Mouse (Mus musculus): ENCODE data around the gene Pink1. TPM values are rescaled to one million over a fixed set of nuclear protein-coding genes. Genes with fewer than 3 reads are reported as not detected.

Gene Pink1
- total and polyA plus RNA-seq, 2 experiments from 2014 or later = 159 to 330 TPM

- Histone ChIP-seq H3K9me3 (replicated peaks; ENCODE audit: control insufficient read depth, low read length) (no peaks in the 10 kb centered on the region), H3K4me2 (ENCODE audit: low read depth, low read length) (no peak overlapping the region), H3K9ac (replicated peaks; ENCODE audit: low read depth, low read length) (no peak overlapping the region), H3K27me3 (ENCODE audit: control insufficient read depth, insufficient read depth, low read length) (no peaks in the 10 kb centered on the region), H3K4me1 (ENCODE audit: control insufficient read depth, insufficient read depth) (no peaks in the 10 kb centered on the region), H3K36me3 (replicated peaks; ENCODE audit: control insufficient read depth, insufficient read depth, low read length) (peaks cover 85% of the 10 kb centered on the region), H3K4me3 (ENCODE audit: low read depth, low read length) (no peak overlapping the region), H3K27ac (ENCODE audit: low read depth) (no peak overlapping the region)
- ATAC-seq (ENCODE audit: insufficient read depth, low read depth) (peak; percentile 61; the same call in 1 of the 2 replicates), DNase-seq (ENCODE audit: low spot score) (no peak)
- 36% methylated on average over 8 of the region's 8 CpGs for WGBS
- TF ChIP-seq EP300 (IDR thresholded peaks at IDR 0.05; ENCODE audit: low read depth) = no peak
- peak; percentile 76 for TF ChIP-seq CTCF (IDR thresholded peaks at IDR 0.05; ENCODE audit: low read depth)
Observed at GRCm38 (mm10) chr4:138311595-138311994, 14.5 kb downstream of the Pink1 start.

- TF ChIP-seq CTCF (IDR thresholded peaks at IDR 0.05; ENCODE audit: low read depth) = no peak
- TF ChIP-seq EP300 (IDR thresholded peaks at IDR 0.05; ENCODE audit: low read depth) = no peak
- H3K36me3 ChIP-seq (replicated peaks; ENCODE audit: control insufficient read depth, insufficient read depth, low read length) = peaks cover 76% of the 10 kb centered on the region
- H3K4me2 ChIP-seq (ENCODE audit: low read depth, low read length) = no peak overlapping the region
- H3K27ac ChIP-seq (ENCODE audit: low read depth) = no peak overlapping the region
- ATAC-seq (ENCODE audit: insufficient read depth, low read depth) (no peak), DNase-seq (ENCODE audit: low spot score) (no peak)
- no peaks in the 10 kb centered on the region for H3K27me3 ChIP-seq (ENCODE audit: control insufficient read depth, insufficient read depth, low read length)
- 87% methylated on average over 19 of the region's 19 CpGs for WGBS
- H3K4me1 ChIP-seq (ENCODE audit: control insufficient read depth, insufficient read depth) = peaks cover 4% of the 10 kb centered on the region; the same call in 1 of the 2 replicates
- no peak overlapping the region for H3K4me3 ChIP-seq (ENCODE audit: low read depth, low read length)
- no peak overlapping the region for H3K9ac ChIP-seq (replicated peaks; ENCODE audit: low read depth, low read length)
- no peaks in the 10 kb centered on the region for H3K9me3 ChIP-seq (replicated peaks; ENCODE audit: control insufficient read depth, low read length)
Observed at GRCm38 (mm10) chr4:138310311-138310910, 15.7 kb downstream of the Pink1 start.

- Histone ChIP-seq H3K36me3 (replicated peaks; ENCODE audit: control insufficient read depth, insufficient read depth, low read length) (peaks cover 49% of the 10 kb centered on the region), H3K4me3 (ENCODE audit: low read depth, low read length) (no peak overlapping the region), H3K9me3 (replicated peaks; ENCODE audit: control insufficient read depth, low read length) (no peaks in the 10 kb centered on the region), H3K27me3 (ENCODE audit: control insufficient read depth, insufficient read depth, low read length) (no peaks in the 10 kb centered on the region), H3K27ac (ENCODE audit: low read depth) (no peak overlapping the region), H3K9ac (replicated peaks; ENCODE audit: low read depth, low read length) (no peak overlapping the region), H3K4me1 (ENCODE audit: control insufficient read depth, insufficient read depth) (peaks cover 15% of the 10 kb centered on the region), H3K4me2 (ENCODE audit: low read depth, low read length) (no peak overlapping the region)
- 83% methylated on average over 12 of the region's 12 CpGs for WGBS
- ATAC-seq (ENCODE audit: insufficient read depth, low read depth) (no peak), DNase-seq (ENCODE audit: low spot score) (no peak)
- TF ChIP-seq CTCF (IDR thresholded peaks at IDR 0.05; ENCODE audit: low read depth) = no peak
- TF ChIP-seq EP300 (IDR thresholded peaks at IDR 0.05; ENCODE audit: low read depth) = no peak
Observed at GRCm38 (mm10) chr4:138307739-138308138, 18.4 kb downstream of the Pink1 start.

- TF ChIP-seq EP300 (IDR thresholded peaks at IDR 0.05; ENCODE audit: low read depth) (no peak), CTCF (IDR thresholded peaks at IDR 0.05; ENCODE audit: low read depth) (no peak)
- no peak overlapping the region for H3K4me3 ChIP-seq (ENCODE audit: low read depth, low read length)
- DNase-seq (ENCODE audit: low spot score) (no peak), ATAC-seq (ENCODE audit: insufficient read depth, low read depth) (no peak)
- H3K27ac ChIP-seq (ENCODE audit: low read depth) = no peak overlapping the region
- H3K4me2 ChIP-seq (ENCODE audit: low read depth, low read length) = no peak overlapping the region
- WGBS = 87% methylated on average over 3 of the region's 3 CpGs
- no peaks in the 10 kb centered on the region for H3K27me3 ChIP-seq (ENCODE audit: control insufficient read depth, insufficient read depth, low read length)
- no peaks in the 10 kb centered on the region for H3K9me3 ChIP-seq (replicated peaks; ENCODE audit: control insufficient read depth, low read length)
- peaks cover 15% of the 10 kb centered on the region for H3K4me1 ChIP-seq (ENCODE audit: control insufficient read depth, insufficient read depth)
- H3K9ac ChIP-seq (replicated peaks; ENCODE audit: low read depth, low read length) = no peak overlapping the region
- peaks cover 42% of the 10 kb centered on the region for H3K36me3 ChIP-seq (replicated peaks; ENCODE audit: control insufficient read depth, insufficient read depth, low read length)
Observed at GRCm38 (mm10) chr4:138307025-138307424, 19.1 kb downstream of the Pink1 start.

- TF ChIP-seq CTCF (IDR thresholded peaks at IDR 0.05; ENCODE audit: low read depth) (no peak), EP300 (IDR thresholded peaks at IDR 0.05; ENCODE audit: low read depth) (no peak)
- WGBS = 0% methylated on average over 52 of the region's 64 CpGs
- peak; percentile 99 for DNase-seq (ENCODE audit: low spot score)
Observed at GRCm38 (mm10) chr4:138304340-138305104, 21.6 kb downstream of the Pink1 start, which contains the start of gene Ddost. Ddost (plus strand) TSS chr4:138304730.

More at GRCm38 (mm10) chr4:138304340-138305104, 21.6 kb downstream of the Pink1 start, which contains the start of gene Ddost:
- H3K4me3 ChIP-seq (ENCODE audit: low read depth, low read length) = peak within 1 kb of the TSS; percentile 77
- ATAC-seq (ENCODE audit: insufficient read depth, low read depth) = peak; percentile 98
- peak within 1 kb of the TSS; percentile 95 for H3K4me2 ChIP-seq (ENCODE audit: low read depth, low read length)
- H3K9me3 ChIP-seq (replicated peaks; ENCODE audit: control insufficient read depth, low read length) = no peaks in the 10 kb centered on the region
- peak within 1 kb of the TSS; percentile 74 for H3K9ac ChIP-seq (replicated peaks; ENCODE audit: low read depth, low read length)
- no peaks in the 10 kb centered on the region for H3K27me3 ChIP-seq (ENCODE audit: control insufficient read depth, insufficient read depth, low read length)
- peaks cover 19% of the 10 kb centered on the region for H3K36me3 ChIP-seq (replicated peaks; ENCODE audit: control insufficient read depth, insufficient read depth, low read length)
- H3K27ac ChIP-seq (ENCODE audit: low read depth) = peak within 1 kb of the TSS; percentile 43; the same call in 1 of the 2 replicates
- H3K4me1 ChIP-seq (ENCODE audit: control insufficient read depth, insufficient read depth) = peaks cover 15% of the 10 kb centered on the region

Data from heart, postnatal 0 days (tissue).